Mouse (Mus musculus) T-helper 2 cell (primary cell): ENCODE results near the gene B4gat1.

Experiments used
- in situ Hi-C: fragments of 300-600 bp; cut with MboI, MseI; formaldehyde crosslinking; loops from one replicate; pipeline ENCODE4 v1.15.1; 2025; ENCODE audit warnings: high pct_unique_total_duplicates

B4gat1 gene

DNA sequence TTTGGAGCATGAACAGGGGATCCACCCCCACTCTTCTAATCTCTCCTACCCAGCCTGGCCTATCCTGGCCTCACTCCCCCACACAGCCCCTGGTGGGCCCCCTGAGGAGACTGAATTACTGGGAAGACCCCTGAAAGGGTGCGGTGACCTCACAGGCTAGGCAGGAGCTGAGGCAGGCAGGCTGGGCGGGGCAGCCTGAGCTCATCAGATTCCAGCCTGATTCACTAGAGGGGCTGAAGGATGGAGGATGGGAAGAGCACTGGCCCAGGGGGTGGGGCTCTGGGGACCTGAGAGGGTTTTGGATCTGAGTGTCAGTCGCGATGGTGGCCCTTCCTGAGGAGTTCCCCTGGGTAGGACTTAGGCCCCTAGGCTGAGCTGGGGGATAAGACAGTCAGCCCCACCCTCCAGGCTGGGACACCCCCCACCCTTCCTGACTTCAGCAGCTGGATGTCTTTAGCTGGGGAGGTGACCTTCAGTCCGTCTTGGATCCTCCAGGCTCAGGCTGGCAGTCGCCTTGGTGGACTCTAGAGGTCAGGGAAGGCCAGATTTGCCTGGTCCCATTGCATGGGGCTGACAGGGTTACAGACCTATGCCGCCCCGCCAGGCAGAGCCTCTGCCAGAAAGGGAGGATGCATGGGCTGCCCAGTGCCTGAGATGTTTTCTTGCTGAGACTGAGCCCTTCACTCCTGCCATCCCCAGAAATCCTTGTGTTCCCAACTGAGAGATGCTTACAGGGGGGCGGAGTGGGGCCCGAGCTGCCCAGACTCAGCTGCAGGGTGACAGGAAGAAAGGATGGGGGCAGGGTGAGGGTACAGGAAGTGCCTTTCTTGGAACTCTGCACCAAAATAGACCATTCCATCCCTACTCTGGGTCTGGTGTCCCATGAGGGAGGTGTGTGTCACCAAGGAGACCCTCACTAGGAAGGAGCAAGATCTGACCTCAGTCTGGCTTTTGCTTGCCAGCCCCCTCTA, 20.5 kb downstream of the B4gat1 start:
- in situ Hi-C loops, result no loop called here

GRCm38 (mm10) chr19:5060365-5061330, 22.0 kb downstream of the B4gat1 start:
- in situ Hi-C loops, result no loop called here

- in situ Hi-C loops, result no loop called here
These were observed 23.4 kb downstream of the B4gat1 start for GRCm38 (mm10) chr19:5062041-5062440.

- in situ Hi-C loops, result no loop called here
These were observed 23.8 kb downstream of the B4gat1 start for GRCm38 (mm10) chr19:5062446-5062845.

DNA sequence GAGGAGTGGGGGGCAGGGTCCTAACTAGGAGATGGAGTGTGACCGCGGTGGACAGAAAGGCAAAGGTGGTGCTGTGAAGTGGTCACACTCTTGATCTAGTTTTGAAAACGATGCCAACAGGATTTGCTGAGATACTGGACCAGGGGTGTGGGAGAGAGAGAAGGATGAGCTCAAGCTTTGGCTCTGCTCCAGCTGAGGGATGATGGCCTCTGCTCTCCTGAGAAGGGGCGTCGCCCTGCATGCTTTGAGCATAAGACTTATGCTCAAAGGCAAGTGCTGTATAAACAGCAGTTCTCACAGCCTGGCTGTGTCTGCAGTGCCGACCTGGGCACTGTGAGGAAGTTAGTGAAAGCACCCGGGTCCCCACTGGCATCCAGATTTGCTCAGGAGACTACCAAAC, 26.5 kb downstream of the B4gat1 start:
- in situ Hi-C loops, result no loop called here

DNA sequence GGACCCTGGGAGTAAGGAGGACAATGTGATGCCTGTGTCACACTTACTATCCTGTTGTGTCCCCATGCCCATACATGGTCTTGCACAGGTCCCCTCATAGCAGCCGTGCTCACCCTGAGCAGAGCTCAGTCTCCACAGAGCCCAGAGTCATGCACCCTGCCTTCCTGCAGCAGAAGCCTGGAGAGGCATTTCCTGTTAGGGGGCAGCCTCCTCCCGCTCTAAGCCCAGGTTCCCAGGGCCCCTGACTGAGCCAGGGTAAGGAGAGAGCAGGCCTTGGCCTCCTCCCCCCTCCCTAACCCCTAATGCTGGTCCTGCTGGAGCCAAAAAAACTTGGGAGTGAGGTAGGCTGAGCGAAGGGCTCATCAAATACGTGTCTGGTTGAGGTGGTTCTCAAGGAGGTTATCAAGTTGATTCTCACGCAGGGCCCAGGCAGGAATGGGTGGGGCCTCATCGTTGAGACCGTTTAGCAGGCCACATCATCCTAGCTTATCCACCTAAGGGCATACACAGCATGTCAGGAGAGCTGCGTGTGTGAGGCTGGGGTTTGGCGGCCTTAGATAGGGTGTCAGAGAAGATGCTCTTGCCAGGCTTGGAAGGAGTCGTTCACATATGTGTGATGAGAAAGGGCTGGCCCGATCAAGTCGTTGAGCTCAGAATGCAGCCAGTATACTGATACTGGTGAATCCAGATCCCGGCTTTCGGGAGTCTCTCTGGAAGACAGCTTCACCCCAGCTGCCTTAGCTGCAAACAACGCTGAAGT, 28.6 kb downstream of the B4gat1 start:
- in situ Hi-C loops, result no loop called here

GRCm38 (mm10) chr19:5067867-5068569, 29.4 kb downstream of the B4gat1 start, which contains the start of gene Cd248:
Gene Cd248, plus strand, starts transcription at chr19:5068078.
- in situ Hi-C loops, result no loop called here

GRCm38 (mm10) chr19:5068570-5069234, 30.1 kb downstream of the B4gat1 start:
- in situ Hi-C loops, result no loop called here

DNA sequence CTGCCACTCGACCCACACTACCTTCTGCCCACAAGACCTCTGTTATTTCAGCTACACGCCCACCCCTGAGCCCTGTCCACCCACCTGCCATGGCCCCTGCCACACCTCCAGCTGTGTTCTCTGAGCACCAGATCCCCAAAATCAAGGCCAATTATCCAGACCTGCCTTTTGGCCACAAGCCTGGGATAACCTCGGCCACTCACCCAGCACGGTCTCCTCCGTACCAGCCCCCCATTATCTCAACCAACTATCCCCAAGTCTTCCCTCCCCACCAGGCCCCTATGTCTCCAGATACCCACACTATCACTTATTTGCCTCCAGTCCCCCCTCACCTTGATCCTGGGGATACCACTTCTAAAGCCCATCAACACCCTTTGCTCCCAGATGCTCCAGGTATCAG, 30.9 kb downstream of the B4gat1 start:
- in situ Hi-C loops, result no loop called here

DNA sequence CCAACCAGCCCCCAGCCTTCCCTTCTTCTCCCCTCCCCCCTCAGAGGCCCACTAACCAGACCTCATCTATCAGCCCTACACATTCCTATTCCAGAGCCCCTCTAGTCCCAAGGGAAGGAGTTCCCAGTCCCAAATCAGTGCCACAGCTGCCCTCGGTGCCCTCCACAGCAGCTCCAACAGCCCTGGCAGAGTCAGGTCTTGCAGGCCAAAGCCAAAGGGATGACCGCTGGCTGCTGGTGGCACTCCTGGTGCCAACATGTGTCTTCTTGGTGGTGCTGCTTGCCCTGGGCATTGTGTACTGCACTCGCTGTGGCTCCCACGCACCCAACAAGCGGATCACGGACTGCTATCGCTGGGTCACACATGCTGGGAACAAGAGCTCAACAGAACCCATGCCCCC, 31.4 kb downstream of the B4gat1 start:
- in situ Hi-C loops, result no loop called here

GRCm38 (mm10) chr19:5071077-5071476, 32.5 kb downstream of the B4gat1 start:
- in situ Hi-C loops, result no loop called here

- in situ Hi-C loops, result no loop called here
These were observed 33.1 kb downstream of the B4gat1 start for GRCm38 (mm10) chr19:5071545-5072369.

GRCm38 (mm10) chr19:5072389-5073019, 33.9 kb downstream of the B4gat1 start:
- in situ Hi-C loops, result no loop called here

GRCm38 (mm10) chr19:5073028-5073427, 34.4 kb downstream of the B4gat1 start:
- in situ Hi-C loops, result no loop called here

DNA sequence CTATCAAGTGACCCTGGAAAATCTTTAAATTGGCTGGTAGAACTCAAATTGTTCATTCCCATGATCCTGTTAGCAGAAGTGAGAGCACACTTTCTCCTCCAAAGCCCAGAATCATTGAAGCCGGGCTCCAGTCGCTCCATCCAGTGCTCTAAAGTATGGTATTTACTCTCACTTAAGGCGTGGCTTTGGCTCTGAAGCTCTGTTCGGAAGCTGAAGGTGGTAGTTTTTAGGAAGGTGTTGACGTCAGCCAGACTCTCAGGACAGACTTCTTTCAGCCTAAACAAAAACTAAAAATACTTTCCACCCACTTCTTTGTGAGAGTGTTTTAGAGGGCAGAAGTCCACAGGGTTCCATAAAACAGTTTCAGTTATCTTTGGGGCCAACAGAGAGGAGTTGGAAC, 34.9 kb downstream of the B4gat1 start:
- in situ Hi-C loops, result no loop called here

- in situ Hi-C loops, result no loop called here
These were observed 40.7 kb downstream of the B4gat1 start for GRCm38 (mm10) chr19:5079279-5079678.

GRCm38 (mm10) chr19:5082005-5082404, 43.4 kb downstream of the B4gat1 start:
- in situ Hi-C loops, result no loop called here

DNA sequence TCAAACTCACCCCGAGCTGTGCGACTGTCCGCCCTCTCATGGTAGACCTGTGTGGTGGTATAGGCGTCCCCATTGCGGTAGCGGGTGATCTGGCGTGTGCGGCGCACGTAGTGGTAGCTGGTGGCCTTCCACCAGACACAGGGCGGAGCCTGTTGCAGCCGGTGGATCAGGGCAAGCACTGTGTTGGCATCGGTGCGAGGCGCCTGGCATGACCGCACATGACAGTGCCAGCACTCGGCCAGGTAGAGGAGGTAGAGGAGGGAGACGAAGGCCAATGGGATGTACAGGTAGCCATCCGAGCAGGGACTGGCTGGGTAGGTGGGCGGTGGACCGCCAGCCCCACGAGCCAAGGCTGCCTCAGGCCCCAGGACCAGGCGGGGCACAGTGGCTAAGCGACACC, 44.0 kb downstream of the B4gat1 start:
- in situ Hi-C loops, result no loop called here
